Mouse (Mus musculus): Measurements from ENCODE around the gene Git2. TPM values are rescaled to one million over a fixed set of nuclear protein-coding genes. Genes with fewer than 3 reads are reported as not detected.

Gene Git2
- polyA plus RNA-seq, 1 experiment from 2014 or later: 29.1 TPM

DNA sequence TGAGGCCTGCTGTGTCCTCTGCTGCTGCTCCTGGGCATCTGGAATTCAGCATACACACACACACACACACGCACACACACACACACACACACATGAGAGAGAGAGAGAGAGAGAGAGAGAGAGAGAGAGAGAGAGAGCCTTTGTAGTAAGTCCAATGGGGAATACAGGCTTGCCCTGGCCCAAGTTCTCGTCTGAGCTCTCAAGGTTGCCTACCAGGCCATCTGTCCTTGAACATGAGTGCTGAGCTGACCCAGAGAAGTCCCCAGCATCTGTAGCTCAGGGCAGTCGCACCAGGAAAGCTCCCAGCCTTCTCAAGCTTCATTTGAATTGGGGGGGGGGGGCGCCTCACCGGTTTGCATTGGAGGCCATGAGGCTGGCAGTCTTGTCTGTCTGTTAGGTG, 9.9 kb upstream of the Git2 start:
- Histone ChIP-seq H3K27me3 (replicated peaks; ENCODE audit: control insufficient read depth, insufficient read depth, low read length) (no peaks in the 10 kb centered on the region), H3K4me2 (ENCODE audit: low read length) (no peak overlapping the region), H3K36me3 (ENCODE audit: control insufficient read depth, insufficient read depth, low read length) (peaks cover 42% of the 10 kb centered on the region), H3K4me3 (ENCODE audit: low read depth, low read length) (no peak overlapping the region), H3K4me1 (ENCODE audit: control insufficient read depth, insufficient read depth, low read length) (no peaks in the 10 kb centered on the region), H3K9me3 (replicated peaks; ENCODE audit: control insufficient read depth, low read length) (no peaks in the 10 kb centered on the region), H3K27ac (ENCODE audit: low read depth, low read length) (no peak overlapping the region), H3K9ac (ENCODE audit: low read length) (no peak overlapping the region)
- no peak for DNase-seq (ENCODE audit: low spot score)
- ATAC-seq: no peak
- WGBS: 61% methylated on average over 5 of the region's 5 CpGs

DNA sequence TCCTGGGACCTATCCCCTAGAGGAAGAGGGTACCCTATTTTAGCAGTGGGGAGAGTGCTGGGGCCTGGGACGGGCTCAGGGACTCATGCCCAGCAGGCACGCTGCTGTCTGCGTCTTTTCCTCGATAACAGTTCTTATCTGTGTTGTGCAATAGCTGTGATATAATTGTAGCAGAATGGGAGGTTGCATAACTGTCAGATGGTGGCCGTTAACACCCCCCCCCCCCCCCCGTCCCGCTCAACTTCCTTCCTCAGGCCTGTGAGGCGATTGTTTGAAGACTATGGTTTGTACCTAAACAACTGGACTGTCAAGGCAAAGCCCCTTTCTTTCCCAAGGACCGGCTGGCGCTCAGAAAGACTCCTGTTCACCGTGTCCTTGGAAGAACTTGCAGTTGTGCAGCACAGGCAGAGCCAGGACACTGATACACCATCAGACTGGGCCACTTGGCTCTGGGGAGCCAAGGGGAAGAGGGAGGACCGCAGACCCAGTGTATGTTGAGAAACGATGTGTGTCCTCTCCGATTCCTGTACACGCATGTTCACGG, 9.4 kb upstream of the Git2 start:
- 90% methylated on average over 16 of the region's 16 CpGs for WGBS
- peaks cover 38% of the 10 kb centered on the region for H3K36me3 ChIP-seq (ENCODE audit: control insufficient read depth, insufficient read depth, low read length)
- 0 out of 2 replicates have a peak overlapping the region, but pooled peaks have one; percentile 7 for H3K27ac ChIP-seq (ENCODE audit: low read depth, low read length)
- no peak for DNase-seq (ENCODE audit: low spot score)
- H3K9me3 ChIP-seq (replicated peaks; ENCODE audit: control insufficient read depth, low read length): no peaks in the 10 kb centered on the region
- no peak for ATAC-seq
- no peak overlapping the region for H3K4me3 ChIP-seq (ENCODE audit: low read depth, low read length)
- no peaks in the 10 kb centered on the region for H3K27me3 ChIP-seq (replicated peaks; ENCODE audit: control insufficient read depth, insufficient read depth, low read length)
- H3K9ac ChIP-seq (ENCODE audit: low read length): no peak overlapping the region
- H3K4me1 ChIP-seq (ENCODE audit: control insufficient read depth, insufficient read depth, low read length): no peaks in the 10 kb centered on the region
- H3K4me2 ChIP-seq (ENCODE audit: low read length): no peak overlapping the region

GRCm38 (mm10) chr5:114783405-114784163, 8.3 kb upstream of the Git2 start:
- no peak overlapping the region for H3K9ac ChIP-seq (ENCODE audit: low read length)
- H3K4me1 ChIP-seq (ENCODE audit: control insufficient read depth, insufficient read depth, low read length): no peaks in the 10 kb centered on the region
- no peak overlapping the region for H3K4me2 ChIP-seq (ENCODE audit: low read length)
- ATAC-seq (no peak), DNase-seq (ENCODE audit: low spot score) (no peak)
- no peak overlapping the region for H3K4me3 ChIP-seq (ENCODE audit: low read depth, low read length)
- no peaks in the 10 kb centered on the region for H3K27me3 ChIP-seq (replicated peaks; ENCODE audit: control insufficient read depth, insufficient read depth, low read length)
- 85% methylated on average over 12 of the region's 12 CpGs for WGBS
- no peak overlapping the region for H3K27ac ChIP-seq (ENCODE audit: low read depth, low read length)
- H3K36me3 ChIP-seq (ENCODE audit: control insufficient read depth, insufficient read depth, low read length): peaks cover 27% of the 10 kb centered on the region
- no peaks in the 10 kb centered on the region for H3K9me3 ChIP-seq (replicated peaks; ENCODE audit: control insufficient read depth, low read length)

GRCm38 (mm10) chr5:114782991-114783390, 7.7 kb upstream of the Git2 start:
- Histone ChIP-seq H3K4me3 (ENCODE audit: low read depth, low read length) (no peak overlapping the region), H3K36me3 (ENCODE audit: control insufficient read depth, insufficient read depth, low read length) (peaks cover 21% of the 10 kb centered on the region), H3K4me1 (ENCODE audit: control insufficient read depth, insufficient read depth, low read length) (no peaks in the 10 kb centered on the region), H3K9ac (ENCODE audit: low read length) (no peak overlapping the region), H3K4me2 (ENCODE audit: low read length) (no peak overlapping the region), H3K9me3 (replicated peaks; ENCODE audit: control insufficient read depth, low read length) (no peaks in the 10 kb centered on the region), H3K27ac (ENCODE audit: low read depth, low read length) (no peak overlapping the region), H3K27me3 (replicated peaks; ENCODE audit: control insufficient read depth, insufficient read depth, low read length) (no peaks in the 10 kb centered on the region)
- DNase-seq (ENCODE audit: low spot score) (no peak), ATAC-seq (no peak)
- WGBS: 93% methylated on average over 9 of the region's 9 CpGs

DNA sequence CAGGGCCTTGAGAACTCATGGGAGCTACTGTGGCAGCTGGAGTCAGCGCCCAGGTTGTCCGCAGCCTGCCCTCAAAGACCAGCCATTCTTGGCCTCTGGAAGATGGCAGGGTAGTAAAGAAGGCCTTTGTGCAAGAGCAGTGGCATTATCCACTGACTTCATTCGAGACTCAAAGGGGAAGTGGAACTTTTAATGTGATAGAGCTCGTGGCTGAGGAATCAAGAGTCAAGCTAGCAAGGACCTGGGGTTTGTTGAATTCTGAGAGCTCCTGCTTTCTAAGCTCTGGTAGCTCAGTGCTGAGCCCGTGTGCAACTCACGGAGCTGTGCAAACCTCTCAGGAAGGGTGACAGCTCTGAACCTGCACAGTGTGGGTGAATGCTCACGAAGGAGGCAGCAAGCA, 5.6 kb upstream of the Git2 start:
- H3K27ac ChIP-seq (ENCODE audit: low read depth, low read length): no peak overlapping the region
- no peaks in the 10 kb centered on the region for H3K9me3 ChIP-seq (replicated peaks; ENCODE audit: control insufficient read depth, low read length)
- no peaks in the 10 kb centered on the region for H3K27me3 ChIP-seq (replicated peaks; ENCODE audit: control insufficient read depth, insufficient read depth, low read length)
- no peak overlapping the region for H3K4me2 ChIP-seq (ENCODE audit: low read length)
- no peak for ATAC-seq
- 0 out of 2 replicates have a peak, but pooled peaks cover 2% of the 10 kb centered on the region for H3K36me3 ChIP-seq (ENCODE audit: control insufficient read depth, insufficient read depth, low read length)
- H3K4me1 ChIP-seq (ENCODE audit: control insufficient read depth, insufficient read depth, low read length): peaks cover 5% of the 10 kb centered on the region
- H3K9ac ChIP-seq (ENCODE audit: low read length): no peak overlapping the region
- WGBS: 82% methylated on average over 7 of the region's 7 CpGs
- no peak for DNase-seq (ENCODE audit: low spot score)
- no peak overlapping the region for H3K4me3 ChIP-seq (ENCODE audit: low read depth, low read length)

GRCm38 (mm10) chr5:114779956-114780489, 4.7 kb upstream of the Git2 start:
- H3K27ac ChIP-seq (ENCODE audit: low read depth, low read length): no peak overlapping the region
- H3K4me2 ChIP-seq (ENCODE audit: low read length): no peak overlapping the region
- no peaks in the 10 kb centered on the region for H3K36me3 ChIP-seq (ENCODE audit: control insufficient read depth, insufficient read depth, low read length)
- H3K9ac ChIP-seq (ENCODE audit: low read length): no peak overlapping the region
- H3K27me3 ChIP-seq (replicated peaks; ENCODE audit: control insufficient read depth, insufficient read depth, low read length): no peaks in the 10 kb centered on the region
- 81% methylated on average over 7 of the region's 7 CpGs for WGBS
- H3K4me1 ChIP-seq (ENCODE audit: control insufficient read depth, insufficient read depth, low read length): peaks cover 7% of the 10 kb centered on the region
- no peak for DNase-seq (ENCODE audit: low spot score)
- ATAC-seq: no peak
- no peaks in the 10 kb centered on the region for H3K9me3 ChIP-seq (replicated peaks; ENCODE audit: control insufficient read depth, low read length)
- no peak overlapping the region for H3K4me3 ChIP-seq (ENCODE audit: low read depth, low read length)

GRCm38 (mm10) chr5:114776174-114776573, 857 bp upstream of the Git2 start:
- Histone ChIP-seq H3K4me1 (ENCODE audit: control insufficient read depth, insufficient read depth, low read length) (peaks cover 17% of the 10 kb centered on the region), H3K27me3 (replicated peaks; ENCODE audit: control insufficient read depth, insufficient read depth, low read length) (no peaks in the 10 kb centered on the region), H3K27ac (ENCODE audit: low read depth, low read length) (no peak overlapping the region), H3K4me3 (ENCODE audit: low read depth, low read length) (peak overlapping the region; percentile 100; the same call in 1 of the 2 replicates), H3K4me2 (ENCODE audit: low read length) (peak overlapping the region; percentile 92), H3K36me3 (ENCODE audit: control insufficient read depth, insufficient read depth, low read length) (no peaks in the 10 kb centered on the region), H3K9ac (ENCODE audit: low read length) (peak overlapping the region; percentile 95), H3K9me3 (replicated peaks; ENCODE audit: control insufficient read depth, low read length) (no peaks in the 10 kb centered on the region)
- DNase-seq (ENCODE audit: low spot score) (no peak), ATAC-seq (no peak)
- 45% methylated on average over 7 of the region's 7 CpGs for WGBS

GRCm38 (mm10) chr5:114774403-114775051, 790 bp downstream of the Git2 start, which contains the start of gene Ankrd13a:
Ankrd13a (plus strand) TSS chr5:114774677.
- ATAC-seq (peak; percentile 88), DNase-seq (ENCODE audit: low spot score) (peak; percentile 96)
- Histone ChIP-seq H3K4me3 (ENCODE audit: low read depth, low read length) (peak within 1 kb of the TSS; percentile 100), H3K36me3 (ENCODE audit: control insufficient read depth, insufficient read depth, low read length) (no peaks in the 10 kb centered on the region), H3K9ac (ENCODE audit: low read length) (peak within 1 kb of the TSS; percentile 95), H3K4me2 (ENCODE audit: low read length) (peak within 1 kb of the TSS; percentile 92), H3K27me3 (replicated peaks; ENCODE audit: control insufficient read depth, insufficient read depth, low read length) (no peaks in the 10 kb centered on the region), H3K9me3 (replicated peaks; ENCODE audit: control insufficient read depth, low read length) (no peaks in the 10 kb centered on the region), H3K27ac (ENCODE audit: low read depth, low read length) (peak within 1 kb of the TSS; percentile 95), H3K4me1 (ENCODE audit: control insufficient read depth, insufficient read depth, low read length) (peaks cover 17% of the 10 kb centered on the region)
- under 1% methylated on average over 61 of the region's 73 CpGs for WGBS

Measured in forebrain, embryonic 14.5 days (tissue).